Mouse (Mus musculus) myocyte (in vitro differentiated cells): ENCODE measurements around the gene Itfg2. TPM values are rescaled to one million over a fixed set of nuclear protein-coding genes. Genes with fewer than 3 reads are reported as not detected.

ENCODE experiments used
- H3K27me3 ChIP-seq: one replicate; pipeline ENCODE4 v1.6.1; 2011; ENCODE audit not compliant: control insufficient read depth, insufficient read depth, insufficient read length
- H3K36me3 ChIP-seq: one replicate; pipeline ENCODE4 v1.6.1; 2011; ENCODE audit not compliant: control insufficient read depth, insufficient read depth
- H3K4me2 ChIP-seq: one replicate; pipeline ENCODE4 v1.6.1; 2011; ENCODE audit warnings: low read depth, control low read depth
- H3K4me3 ChIP-seq: one replicate; pipeline ENCODE4 v1.5.1; 2011; ENCODE audit warnings: mild to moderate bottlenecking, control low read depth, moderate library complexity
- H3K79me2 ChIP-seq: one replicate; pipeline ENCODE4 v1.6.1; 2011; ENCODE audit not compliant: control insufficient read depth, insufficient read depth
- H3ac ChIP-seq: one replicate; pipeline ENCODE4 v1.6.1; 2011; ENCODE audit not compliant: control insufficient read depth, insufficient read length
- CEBPB ChIP-seq: IDR thresholded peaks from 2 replicates; pipeline ENCODE4 v1.6.1; 2011; ENCODE audit warnings: mild to moderate bottlenecking, moderate library complexity; ENCODE audit not compliant: poor library complexity, insufficient read depth, severe bottlenecking
- E2F4 ChIP-seq: IDR thresholded peaks from one replicate; pipeline ENCODE4 v1.6.1; 2011; ENCODE audit warnings: mild to moderate bottlenecking, control low read depth, moderate library complexity; ENCODE audit not compliant: insufficient read depth
- MAX ChIP-seq: IDR thresholded peaks from one replicate; pipeline ENCODE4 v1.6.1; 2011; ENCODE audit warnings: low read depth, mild to moderate bottlenecking, control low read depth
- MYOD1 ChIP-seq, 3 experiments: IDR thresholded peaks; one replicate each; pipeline ENCODE4 v1.6.1; 2011; ENCODE audit warnings: control low read depth in 2 of 3, low read depth in 2 of 3, mild to moderate bottlenecking in 2 of 3, moderate library complexity in 1 of 3; ENCODE audit not compliant: insufficient read length in 2 of 3, control insufficient read depth in 1 of 3
- MYOG ChIP-seq, 3 experiments: IDR thresholded peaks; one replicate each; pipeline ENCODE4 v1.6.1; 2011; ENCODE audit warnings: control low read depth in 2 of 3, low read depth in 2 of 3, mild to moderate bottlenecking in 2 of 3; ENCODE audit not compliant: insufficient read length in 2 of 3, control insufficient read depth in 1 of 3, insufficient read depth in 1 of 3
- POLR2A ChIP-seq: IDR thresholded peaks from one replicate; pipeline ENCODE4 v1.6.1; 2011; ENCODE audit warnings: low read depth, mild to moderate bottlenecking, control low read depth, moderate library complexity; ENCODE audit not compliant: insufficient read length
- POLR2AphosphoS2 ChIP-seq: IDR thresholded peaks from one replicate; pipeline ENCODE4 v1.6.1; 2011; ENCODE audit warnings: low read depth, control low read depth; ENCODE audit not compliant: insufficient read length
- REST ChIP-seq: IDR thresholded peaks from one replicate; pipeline ENCODE4 v1.6.1; 2011; ENCODE audit warnings: mild to moderate bottlenecking, control low read depth, moderate library complexity; ENCODE audit not compliant: insufficient read depth, insufficient read length
- SRF ChIP-seq: IDR thresholded peaks from one replicate; pipeline ENCODE4 v1.6.1; 2011; ENCODE audit warnings: low read depth; ENCODE audit not compliant: control insufficient read depth, insufficient read length
- TCF12 ChIP-seq: IDR thresholded peaks from one replicate; pipeline ENCODE4 v1.6.1; 2011; ENCODE audit warnings: mild to moderate bottlenecking, control low read depth; ENCODE audit not compliant: poor library complexity, insufficient read depth, severe bottlenecking
- TCF3 ChIP-seq: IDR thresholded peaks from one replicate; pipeline ENCODE4 v1.6.1; 2011; ENCODE audit warnings: low read depth, control low read depth; ENCODE audit not compliant: insufficient read length
- USF1 ChIP-seq: IDR thresholded peaks from one replicate; pipeline ENCODE4 v1.6.1; 2011; ENCODE audit warnings: low read depth, mild to moderate bottlenecking, control low read depth, moderate library complexity
- polyA plus RNA-seq: library from polyadenylated mRNA; unstranded; fragments of >200 nt; fragmentation: generic; extraction: Trizol; gene quantifications from one replicate; pipeline ENCODE4 v1.2.1, GENCODE M21; 2012; ENCODE audit warnings: missing spikeins

Itfg2 gene
- polyA plus RNA-seq, 1 experiment, result 32.6 TPM

GRCm38 (mm10) chr6:128437288-128437687 is 12.6 kb upstream of the Itfg2 start:
- Histone ChIP-seq H3K4me2 (peak overlapping the region; percentile 81), H3K27me3 (no peaks in the 10 kb centered on the region), H3ac (peak overlapping the region; percentile 84), H3K4me3 (peak overlapping the region; percentile 88), H3K79me2 (peaks cover 23% of the 10 kb centered on the region), H3K36me3 (peaks cover 30% of the 10 kb centered on the region)
- TF ChIP-seq REST, result no peak
- no peak for TF ChIP-seq TCF3

GRCm38 (mm10) chr6:128436356-128437005 is 11.8 kb upstream of the Itfg2 start:
- Histone ChIP-seq H3K79me2 (peaks cover 23% of the 10 kb centered on the region), H3K4me3 (peak overlapping the region; percentile 88), H3K4me2 (peak overlapping the region; percentile 81), H3ac (no peak overlapping the region), H3K36me3 (peaks cover 37% of the 10 kb centered on the region), H3K27me3 (no peaks in the 10 kb centered on the region)
- no peak for TF ChIP-seq MYOD1 (IDR thresholded peaks at IDR 0.05; ENCODE audit: control insufficient read depth in 1 of 3, insufficient read length in 2 of 3, low read depth in 2 of 3)
- TF ChIP-seq MYOG (IDR thresholded peaks at IDR 0.05; ENCODE audit: control insufficient read depth in 1 of 3, insufficient read depth in 1 of 3, insufficient read length in 2 of 3, low read depth in 2 of 3), result no peak
- no peak for TF ChIP-seq USF1
- TF ChIP-seq REST, result no peak
- no peak for TF ChIP-seq MAX
- no peak for TF ChIP-seq E2F4
- no peak for TF ChIP-seq POLR2AphosphoS2
- no peak for TF ChIP-seq SRF
- no peak for TF ChIP-seq TCF12
- TF ChIP-seq POLR2A, result no peak
- no peak for TF ChIP-seq TCF3
- no peak for TF ChIP-seq CEBPB

- TF ChIP-seq MYOD1 (IDR thresholded peaks at IDR 0.05; ENCODE audit: control insufficient read depth in 1 of 3, insufficient read length in 2 of 3, low read depth in 2 of 3) (no peak), USF1 (no peak), SRF (no peak), E2F4 (no peak), CEBPB (no peak), TCF3 (no peak), MYOG (IDR thresholded peaks at IDR 0.05; ENCODE audit: control insufficient read depth in 1 of 3, insufficient read depth in 1 of 3, insufficient read length in 2 of 3, low read depth in 2 of 3) (no peak), POLR2A (no peak), POLR2AphosphoS2 (no peak), TCF12 (no peak), REST (no peak)
- H3K4me2 ChIP-seq, result no peak overlapping the region
- H3K27me3 ChIP-seq, result no peaks in the 10 kb centered on the region
- H3K36me3 ChIP-seq, result peaks cover 45% of the 10 kb centered on the region
- peak overlapping the region; percentile 88 for H3K4me3 ChIP-seq
- H3K79me2 ChIP-seq, result peaks cover 23% of the 10 kb centered on the region
- no peak overlapping the region for H3ac ChIP-seq
These were observed 10.7 kb upstream of the Itfg2 start for GRCm38 (mm10) chr6:128435474-128435873.

- H3K79me2 ChIP-seq, result peaks cover 23% of the 10 kb centered on the region
- no peak overlapping the region for H3K4me2 ChIP-seq
- H3K36me3 ChIP-seq, result peaks cover 52% of the 10 kb centered on the region
- TF ChIP-seq MYOG (IDR thresholded peaks at IDR 0.05; ENCODE audit: control insufficient read depth in 1 of 3, insufficient read depth in 1 of 3, insufficient read length in 2 of 3, low read depth in 2 of 3), result no peak
- TF ChIP-seq POLR2AphosphoS2, result no peak
- no peak for TF ChIP-seq E2F4
- no peak for TF ChIP-seq SRF
- TF ChIP-seq TCF3, result no peak
- no peak for TF ChIP-seq CEBPB
- no peak for TF ChIP-seq USF1
- no peak overlapping the region for H3K4me3 ChIP-seq
- H3ac ChIP-seq, result no peak overlapping the region
- no peaks in the 10 kb centered on the region for H3K27me3 ChIP-seq
These were observed 8.8 kb upstream of the Itfg2 start for GRCm38 (mm10) chr6:128433566-128433965.

GRCm38 (mm10) chr6:128432356-128432915 is 7.7 kb upstream of the Itfg2 start:
- Histone ChIP-seq H3K4me2 (no peak overlapping the region), H3ac (no peak overlapping the region), H3K27me3 (no peaks in the 10 kb centered on the region), H3K79me2 (peaks cover 17% of the 10 kb centered on the region), H3K36me3 (peaks cover 52% of the 10 kb centered on the region), H3K4me3 (no peak overlapping the region)
- TF ChIP-seq POLR2AphosphoS2 (no peak), USF1 (no peak), CEBPB (no peak), TCF3 (no peak), E2F4 (no peak), MYOD1 (IDR thresholded peaks at IDR 0.05; ENCODE audit: control insufficient read depth in 1 of 3, insufficient read length in 2 of 3, low read depth in 2 of 3) (no peak), REST (no peak), MYOG (IDR thresholded peaks at IDR 0.05; ENCODE audit: control insufficient read depth in 1 of 3, insufficient read depth in 1 of 3, insufficient read length in 2 of 3, low read depth in 2 of 3) (no peak), SRF (no peak), TCF12 (no peak), MAX (no peak), POLR2A (no peak)
